Mouse (Mus musculus): ENCODE results near the gene Lrba.
A peak's percentile ranks its signal among the peaks of the same experiment; 100 is the strongest.

The Lrba gene

DNA sequence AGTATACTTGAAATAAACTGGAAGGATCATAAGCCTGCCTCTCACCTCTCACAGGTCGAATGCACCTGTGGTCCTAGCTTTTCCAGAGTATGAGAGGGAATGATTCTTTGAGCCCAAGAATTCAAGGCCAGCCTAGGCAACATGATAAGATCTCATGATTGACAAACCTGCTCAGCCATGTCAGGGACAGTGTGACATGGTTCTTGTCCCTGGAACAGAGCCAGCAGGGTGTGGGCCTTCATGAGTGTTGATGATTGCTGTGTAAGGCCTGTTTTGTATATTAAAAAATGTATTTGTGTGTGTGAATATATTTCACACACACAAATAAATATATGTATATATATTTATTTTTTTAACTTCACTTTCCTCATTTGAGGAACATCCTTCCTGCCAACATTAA is 29.3 kb downstream of the Lrba start:
- DNase-seq (ENCODE audit: low spot score in 2 of 2): no peak

DNA sequence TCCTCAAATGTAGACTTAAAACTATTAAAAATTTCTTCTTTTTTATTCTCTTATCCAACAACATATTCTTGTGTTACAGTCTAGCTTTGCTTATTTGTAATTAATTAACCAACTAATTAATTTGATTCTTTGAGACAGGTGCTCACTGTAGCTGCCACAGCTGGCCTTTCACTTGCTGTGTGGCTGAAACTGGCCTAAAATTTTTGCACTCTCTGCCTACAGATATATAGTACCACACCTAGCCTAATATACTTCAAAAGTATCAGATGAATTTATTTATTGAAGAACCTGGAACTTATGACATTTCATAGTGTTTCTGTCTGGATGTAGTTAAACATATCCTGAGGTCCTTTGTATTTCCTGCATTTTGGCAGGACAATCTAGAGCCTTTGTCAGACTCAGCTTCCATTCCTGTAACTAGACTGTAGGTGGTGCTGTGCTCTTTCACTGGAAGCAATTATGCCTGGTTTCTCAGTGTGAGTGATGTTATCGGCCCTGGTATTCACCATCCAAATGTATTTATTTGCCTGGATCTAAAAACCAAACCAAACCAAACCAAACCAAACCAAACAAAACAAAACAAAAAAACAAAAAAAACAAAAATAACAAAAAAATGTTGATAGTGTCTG is 43.7 kb downstream of the Lrba start:
- peak in 1 of 2 experiments; percentile 10 for DNase-seq (ENCODE audit: low spot score in 2 of 2)

DNA sequence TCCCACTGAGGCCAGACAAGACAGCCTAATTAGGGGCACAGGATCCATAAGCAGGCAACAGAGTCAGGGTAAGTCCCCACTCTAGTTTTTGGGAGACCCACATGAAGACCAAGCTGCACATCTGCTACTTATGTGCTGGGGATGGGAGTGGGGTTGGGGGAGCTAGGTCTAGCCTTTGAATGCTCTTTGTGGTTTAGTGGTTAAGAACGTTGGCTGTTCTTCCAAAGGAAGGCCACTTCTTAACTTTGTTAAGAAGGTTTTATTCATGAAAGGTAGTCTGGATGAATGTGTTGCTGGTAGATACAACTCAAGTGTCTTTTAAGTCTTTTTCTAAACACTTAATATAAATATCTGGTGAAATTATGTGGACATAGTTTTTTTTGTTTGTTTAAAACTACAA is 51.2 kb downstream of the Lrba start:
- DNase-seq (ENCODE audit: low spot score in 2 of 2): no peak

DNA sequence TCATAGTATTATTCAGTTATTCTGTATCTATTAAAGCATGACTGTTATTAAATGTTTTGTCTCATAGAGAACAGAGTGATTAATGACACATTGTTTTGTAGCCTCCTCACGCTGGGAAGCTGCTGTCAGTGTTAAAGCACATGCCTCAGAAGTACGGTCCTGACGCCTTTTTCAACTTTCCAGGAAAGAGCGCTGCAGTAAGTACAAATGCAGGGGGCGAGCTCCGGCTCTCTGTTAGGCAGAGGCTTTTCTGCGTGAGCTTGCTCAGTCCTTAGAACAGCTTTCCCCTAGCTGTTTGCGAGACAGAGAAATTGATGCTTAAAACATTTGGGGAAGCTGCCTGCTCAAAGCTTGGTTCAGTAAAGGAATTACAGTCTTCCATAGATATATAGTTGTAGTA is 66.8 kb downstream of the Lrba start:
- no peak for DNase-seq (ENCODE audit: low spot score in 2 of 2)

DNA sequence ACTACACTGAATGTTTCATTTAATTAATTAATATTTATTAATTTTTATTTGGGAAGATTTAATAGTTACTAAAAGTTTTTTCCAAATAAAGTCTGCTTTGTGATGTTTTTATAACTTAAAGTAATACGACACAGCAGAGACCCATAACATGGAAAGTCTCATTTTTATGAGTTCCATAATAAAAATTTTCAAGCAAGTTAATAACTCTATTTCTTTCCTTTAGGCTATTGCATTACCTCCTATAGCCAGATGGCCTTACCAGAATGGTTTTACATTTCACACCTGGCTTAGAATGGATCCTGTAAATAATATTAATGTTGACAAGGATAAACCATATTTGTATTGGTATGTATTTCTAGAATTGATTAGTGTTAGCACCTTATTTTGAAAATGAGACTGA is 70.4 kb downstream of the Lrba start:
- DNase-seq (ENCODE audit: low spot score in 2 of 2): no peak

DNA sequence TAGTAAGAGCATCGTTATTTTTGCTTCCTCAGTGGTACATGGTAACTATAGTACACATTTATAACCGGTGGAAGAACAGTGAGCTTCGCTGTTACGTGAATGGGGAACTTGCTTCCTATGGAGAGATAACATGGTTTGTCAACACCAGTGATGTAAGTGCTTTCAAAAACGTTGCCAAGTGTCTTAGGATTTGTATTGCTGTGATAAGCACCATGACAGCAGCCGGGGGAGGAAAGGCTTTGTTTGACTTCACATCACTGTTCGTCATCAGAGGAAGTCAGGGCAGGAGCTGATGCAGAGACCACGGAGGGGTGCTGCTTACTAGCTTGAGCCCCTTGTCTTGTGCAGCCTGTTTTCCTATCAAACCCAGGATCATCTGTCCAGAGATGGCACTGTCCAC is 71.7 kb downstream of the Lrba start:
- no peak for DNase-seq (ENCODE audit: low spot score in 2 of 2)

DNA sequence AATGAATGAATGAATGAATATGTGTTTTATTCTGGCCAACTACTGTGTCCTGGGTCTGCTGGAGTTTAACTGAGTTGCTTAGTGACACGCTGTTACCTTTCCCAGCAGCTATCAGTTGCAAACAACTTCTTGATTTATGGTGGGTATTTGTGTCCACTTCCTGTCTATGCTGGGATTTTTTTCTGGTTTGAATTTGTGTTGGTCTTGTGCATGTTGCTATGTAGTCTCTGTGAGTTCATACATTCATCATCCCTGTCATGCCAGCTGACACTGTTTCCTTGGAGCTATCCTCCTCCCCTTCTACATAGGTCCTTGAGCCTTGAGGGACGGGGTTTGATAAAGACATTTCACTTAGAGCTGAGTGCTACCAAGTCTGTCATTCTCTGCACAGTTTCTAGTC is 84.4 kb downstream of the Lrba start:
- DNase-seq (ENCODE audit: low spot score in 2 of 2): no peak

DNA sequence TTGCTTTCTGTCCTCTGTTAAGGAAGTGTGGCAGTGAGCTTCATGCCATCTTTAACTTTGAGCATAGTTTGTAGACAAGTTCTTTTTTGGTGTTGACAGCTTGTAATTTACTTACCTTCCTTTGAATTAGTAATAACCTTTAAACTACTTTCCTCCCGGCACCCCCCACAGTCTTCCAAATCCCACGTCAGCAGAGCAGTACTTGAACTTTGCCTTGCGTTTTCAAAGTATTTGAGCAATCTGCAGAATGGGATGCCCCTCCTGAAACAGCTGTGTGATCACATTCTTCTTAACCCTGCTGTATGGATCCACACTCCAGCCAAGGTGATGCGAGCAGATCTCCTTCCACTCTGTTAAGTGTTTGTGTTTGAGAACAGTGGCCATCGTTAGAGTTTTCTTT is 85.7 kb downstream of the Lrba start:
- no peak for DNase-seq (ENCODE audit: low spot score in 2 of 2)

DNA sequence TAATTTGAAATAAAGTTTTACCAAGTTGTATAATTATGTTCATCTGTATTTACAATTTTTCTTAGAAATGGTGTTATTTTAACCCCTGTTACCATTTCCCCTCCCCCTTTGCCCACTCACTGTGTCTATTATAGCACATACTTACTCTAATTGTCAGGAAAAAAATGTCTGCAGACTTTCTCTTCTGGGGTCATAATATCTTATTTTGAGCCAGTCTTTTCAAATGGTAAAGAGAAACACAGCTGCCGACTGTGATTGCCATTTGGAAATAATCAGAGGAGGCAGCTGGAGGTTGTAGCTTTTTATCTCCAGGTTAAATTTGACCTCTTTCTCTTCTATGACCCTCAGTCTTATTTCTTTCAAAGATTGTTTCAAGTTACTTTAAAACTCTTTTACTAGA is 86.9 kb downstream of the Lrba start:
- DNase-seq (ENCODE audit: low spot score in 2 of 2): no peak

DNA sequence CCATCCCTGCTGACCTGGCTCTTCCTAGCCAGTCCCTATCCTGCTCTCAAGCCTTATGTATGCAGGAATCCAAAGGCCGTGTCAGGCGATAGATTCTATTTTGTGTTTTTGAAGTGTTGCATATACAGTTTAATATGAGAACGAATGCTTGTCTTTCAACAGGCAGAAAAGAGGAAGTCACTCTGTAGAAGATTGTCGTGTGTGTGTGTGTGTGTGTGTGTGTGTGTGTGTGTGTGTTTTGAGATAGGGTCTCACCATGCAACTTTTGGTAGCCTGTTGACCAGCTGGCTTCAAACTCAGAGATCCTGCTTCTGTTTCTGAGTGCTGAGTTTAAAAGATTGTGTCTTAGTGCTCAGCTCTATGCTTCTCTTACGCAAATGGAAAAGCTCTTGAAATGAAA is 93.2 kb downstream of the Lrba start:
- DNase-seq (ENCODE audit: low spot score in 2 of 2): no peak

DNA sequence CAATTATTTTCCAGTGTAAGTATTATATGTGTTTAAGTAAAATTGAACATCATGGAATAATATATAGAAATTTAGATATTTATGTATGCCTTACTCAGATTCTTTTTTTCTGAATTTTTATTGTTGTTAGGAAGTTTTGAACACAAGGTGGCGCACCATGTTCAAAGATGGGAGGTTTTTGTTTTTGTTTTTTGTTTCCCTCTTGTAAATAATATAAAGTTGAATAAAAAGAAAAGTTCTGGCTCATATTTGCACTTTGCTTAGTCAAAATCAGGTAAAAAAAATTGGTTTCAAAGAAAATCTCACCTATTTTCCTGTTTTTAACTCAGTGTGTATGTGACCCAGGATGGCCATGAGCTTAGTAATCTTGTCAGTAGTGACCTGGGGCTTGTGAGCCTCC is 104.1 kb downstream of the Lrba start:
- DNase-seq (ENCODE audit: low spot score in 2 of 2): peak in 1 of 2 experiments; percentile 10

DNA sequence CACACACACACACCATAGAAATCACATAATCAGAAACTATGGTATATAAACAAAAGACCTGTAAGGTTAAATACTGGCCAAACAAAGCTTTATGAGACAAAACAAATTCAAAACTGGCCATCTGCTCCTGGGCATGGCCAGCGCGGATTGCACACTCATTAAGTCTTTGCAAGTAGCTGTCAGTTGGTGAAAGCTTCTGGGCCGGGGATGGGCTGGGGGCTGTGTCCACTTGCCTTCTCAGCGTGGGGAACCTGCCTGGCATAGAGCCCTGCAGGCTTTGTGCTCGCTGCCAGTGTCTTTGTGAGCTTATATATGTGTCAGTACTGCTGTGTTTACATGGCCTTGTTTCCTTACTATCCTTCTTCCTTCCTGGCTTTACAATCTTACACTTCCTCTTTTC is 118.8 kb downstream of the Lrba start:
- DNase-seq (ENCODE audit: low spot score in 2 of 2): peak in 1 of 2 experiments; percentile 16

DNA sequence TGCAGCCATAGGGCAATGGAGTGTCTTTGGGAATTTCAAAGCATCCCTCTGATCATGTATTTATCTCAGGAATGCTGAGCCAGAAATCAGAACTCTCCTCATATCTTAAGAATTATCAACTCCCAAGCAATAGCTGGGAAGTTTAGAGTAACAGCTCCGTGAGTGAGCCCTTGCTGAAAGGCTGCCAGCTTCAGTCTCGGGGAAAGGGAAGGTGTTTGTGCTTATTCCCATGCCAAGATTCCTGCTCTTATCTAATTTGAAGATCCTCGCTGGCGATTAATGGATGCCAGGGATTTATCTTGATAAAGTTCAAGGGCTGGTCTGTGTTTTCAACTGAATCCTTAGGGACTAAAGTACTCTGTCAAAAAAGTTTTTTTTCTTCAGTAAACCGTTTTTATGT is 138.0 kb downstream of the Lrba start:
- no peak for DNase-seq (ENCODE audit: low spot score in 2 of 2)

DNA sequence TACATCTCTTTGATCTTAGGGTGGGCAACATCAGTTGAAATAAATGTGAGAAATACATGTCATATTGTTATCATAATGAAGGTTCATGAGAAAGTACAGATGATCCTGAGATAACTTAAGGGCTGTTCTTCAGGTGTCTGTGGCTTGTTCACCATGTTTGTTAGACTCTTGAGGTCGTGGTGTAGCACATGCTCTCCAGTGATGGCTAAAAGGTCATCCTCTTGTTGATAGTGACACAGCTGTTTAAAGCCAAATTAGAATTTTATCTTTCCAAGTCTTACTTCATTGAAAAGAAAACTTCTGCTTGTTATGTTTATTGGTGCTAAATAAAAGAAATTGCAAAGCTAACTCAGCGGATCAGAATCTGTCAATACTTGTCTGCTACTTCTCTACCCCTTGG is 147.0 kb downstream of the Lrba start:
- DNase-seq (ENCODE audit: low spot score in 2 of 2): no peak

DNA sequence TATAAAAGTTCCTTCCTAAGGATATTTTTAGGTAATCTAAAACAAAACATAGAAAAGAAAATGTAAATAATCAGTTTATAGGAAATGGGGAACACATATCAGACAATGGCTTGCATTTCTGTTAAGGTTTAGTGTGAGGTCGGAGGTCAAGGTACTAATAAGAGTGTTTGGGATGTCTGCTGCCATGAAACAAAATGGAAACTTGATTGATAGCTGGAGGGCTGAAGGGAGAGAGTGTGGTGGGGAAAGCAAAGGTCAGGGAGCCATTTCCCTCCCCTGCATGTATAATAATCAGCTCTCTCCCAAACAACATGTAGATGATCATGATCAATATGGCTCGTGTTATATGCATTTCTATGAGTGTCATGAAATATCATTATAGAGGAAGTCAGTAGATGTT is 150.8 kb downstream of the Lrba start:
- DNase-seq (ENCODE audit: low spot score in 2 of 2): no peak

DNA sequence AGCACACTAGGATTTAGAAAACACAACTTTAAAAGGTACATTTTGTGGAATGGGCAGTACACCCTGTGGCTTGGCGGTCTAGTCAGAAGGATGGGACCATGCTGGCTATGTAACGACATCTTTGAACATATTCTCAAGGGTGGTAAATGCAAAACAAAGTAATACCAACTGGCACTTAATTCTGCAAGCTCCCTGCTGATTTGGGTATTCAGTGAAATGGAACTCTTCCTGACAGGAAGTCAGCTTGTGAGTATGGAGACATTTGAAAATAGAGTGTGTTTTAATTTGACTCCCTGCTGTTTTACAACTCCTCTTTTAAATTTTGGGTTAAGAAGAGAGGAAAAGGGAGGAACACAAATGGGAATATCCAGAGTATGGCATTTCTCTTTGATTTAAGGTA is 158.1 kb downstream of the Lrba start:
- no peak for DNase-seq (ENCODE audit: low spot score in 2 of 2)

DNA sequence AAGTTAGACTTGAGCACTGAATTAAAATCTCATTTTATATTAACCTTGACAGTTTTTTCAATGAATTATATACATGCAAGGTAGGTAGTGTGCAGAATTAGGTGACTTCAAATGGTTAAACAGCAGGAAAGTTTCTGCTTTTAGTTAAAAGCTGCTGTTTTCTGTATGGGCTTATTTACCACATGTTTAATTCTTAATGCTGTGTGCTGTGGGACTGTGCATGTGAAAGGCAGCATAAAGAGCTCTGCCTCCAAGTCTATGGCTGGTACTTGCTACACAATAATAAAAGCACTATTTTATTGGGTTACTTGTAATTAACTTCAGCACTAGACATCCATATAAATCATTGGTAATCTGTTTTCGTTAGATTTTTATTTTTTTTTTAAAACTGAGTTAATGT is 160.6 kb downstream of the Lrba start:
- no peak for DNase-seq (ENCODE audit: low spot score in 2 of 2)

DNA sequence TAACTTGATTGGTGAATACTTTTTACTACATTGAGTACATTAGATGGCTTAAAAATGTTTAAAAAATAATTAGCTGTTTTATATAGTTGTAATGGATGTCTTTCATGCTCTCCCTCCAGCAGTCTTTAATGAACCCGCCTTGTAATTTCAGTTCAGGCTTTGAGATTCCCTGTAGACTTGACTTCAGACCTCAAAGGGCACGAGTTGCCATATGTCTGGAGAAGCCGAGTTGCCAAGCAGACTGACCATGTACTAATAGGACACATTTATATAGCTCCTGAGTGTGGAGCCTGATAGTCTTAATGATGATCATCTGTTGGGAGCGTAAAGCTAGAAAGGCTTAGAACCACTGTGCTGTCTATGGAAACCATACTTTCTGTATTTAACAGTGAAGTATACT is 161.8 kb downstream of the Lrba start:
- no peak for DNase-seq (ENCODE audit: low spot score in 2 of 2)

DNA sequence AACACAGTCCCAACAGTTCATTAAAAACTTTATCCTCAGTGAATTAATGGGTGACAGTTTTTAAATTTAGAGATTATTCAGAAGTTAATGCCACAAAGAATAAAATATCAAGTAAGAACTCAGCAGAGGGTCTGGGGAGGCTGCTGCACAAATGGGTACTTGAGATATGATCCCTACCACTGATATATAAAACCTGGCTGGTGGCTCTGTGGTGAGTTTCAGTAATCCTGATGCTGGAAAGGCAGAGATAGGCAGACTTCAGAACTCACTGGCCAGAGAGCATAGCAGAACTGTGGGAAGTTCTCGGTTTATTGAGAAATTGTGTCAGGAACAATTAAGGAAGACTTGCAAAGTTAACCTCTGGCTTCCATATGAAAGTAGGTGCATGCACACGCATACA is 199.3 kb downstream of the Lrba start:
- DNase-seq (ENCODE audit: low spot score in 2 of 2): no peak

DNA sequence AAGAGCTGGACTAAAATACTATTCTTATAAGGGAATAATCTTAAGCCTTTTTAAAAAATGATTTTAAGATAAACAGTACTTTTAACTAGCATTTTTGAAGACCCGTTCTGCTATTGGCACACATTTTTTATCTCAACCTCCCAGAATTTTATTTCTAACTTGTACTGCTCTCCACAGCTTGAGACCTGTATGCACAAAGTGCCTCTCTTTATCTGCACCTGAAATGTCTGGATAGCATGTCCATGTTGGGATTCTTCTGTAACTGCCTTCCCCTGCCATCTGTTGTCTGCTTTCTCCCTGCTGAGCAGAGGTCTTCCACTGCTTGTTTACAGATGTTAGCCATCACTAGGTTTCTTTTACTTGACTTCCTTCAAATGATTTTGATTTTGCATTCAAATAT is 202.3 kb downstream of the Lrba start:
- no peak for DNase-seq (ENCODE audit: low spot score in 2 of 2)

DNA sequence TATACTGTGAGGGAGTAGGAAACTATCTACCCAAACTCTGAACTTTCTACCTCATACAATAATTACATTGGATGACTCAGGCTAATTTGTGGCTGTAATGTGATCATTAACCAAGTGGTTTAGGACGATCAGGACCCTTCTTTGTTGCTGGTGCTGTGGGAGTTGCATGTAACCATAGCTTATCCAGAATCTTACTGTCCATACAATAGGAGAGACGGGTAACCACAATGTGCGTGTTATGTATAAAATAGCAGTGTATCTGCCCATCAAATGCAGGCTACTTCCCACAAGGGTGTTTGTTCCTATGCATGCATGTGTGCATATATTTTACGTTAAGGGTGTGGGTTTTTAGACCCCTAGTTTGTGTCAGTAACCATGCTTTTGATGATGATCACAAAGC is 219.0 kb downstream of the Lrba start:
- DNase-seq (ENCODE audit: low spot score in 2 of 2): no peak

DNA sequence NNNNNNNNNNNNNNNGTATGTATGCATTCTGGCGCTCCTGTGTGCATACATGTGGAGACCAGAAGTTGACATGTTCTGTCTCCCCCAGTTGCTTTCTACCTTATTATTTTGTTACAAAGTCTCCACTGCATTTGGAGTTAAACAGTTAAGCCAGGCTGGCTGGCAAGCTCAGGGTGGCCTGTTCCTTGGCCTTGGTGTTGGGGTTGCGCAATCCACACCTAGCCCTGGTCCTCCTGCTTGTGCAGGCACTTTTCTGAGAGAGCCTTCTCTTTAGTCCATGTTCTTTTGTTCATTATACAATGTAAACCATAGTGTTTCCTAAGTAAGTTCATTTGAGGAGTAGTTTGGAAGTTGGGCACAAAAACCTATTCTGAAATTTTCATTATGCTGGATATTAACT is 226.7 kb downstream of the Lrba start:
- no peak for DNase-seq (ENCODE audit: low spot score in 2 of 2)

DNA sequence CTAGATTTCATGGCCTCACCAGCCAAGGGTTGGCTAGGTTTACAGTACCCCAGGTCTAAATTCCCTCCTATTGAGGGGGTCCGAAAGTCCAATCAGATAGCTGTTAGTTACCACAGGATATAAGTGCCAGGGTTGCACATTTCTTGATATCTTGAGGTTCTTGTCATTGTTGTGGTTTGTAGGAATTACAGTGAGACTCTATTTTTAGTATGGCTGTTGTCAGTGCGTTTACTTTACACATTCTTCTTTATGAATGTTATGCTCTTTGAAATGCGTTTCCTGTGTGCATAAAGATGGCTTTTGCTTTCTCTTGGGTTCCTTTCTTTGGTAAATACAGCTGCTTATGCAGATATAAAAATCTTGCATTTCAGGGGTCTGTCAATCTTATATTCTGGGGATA is 237.1 kb downstream of the Lrba start:
- no peak for DNase-seq (ENCODE audit: low spot score in 2 of 2)

DNA sequence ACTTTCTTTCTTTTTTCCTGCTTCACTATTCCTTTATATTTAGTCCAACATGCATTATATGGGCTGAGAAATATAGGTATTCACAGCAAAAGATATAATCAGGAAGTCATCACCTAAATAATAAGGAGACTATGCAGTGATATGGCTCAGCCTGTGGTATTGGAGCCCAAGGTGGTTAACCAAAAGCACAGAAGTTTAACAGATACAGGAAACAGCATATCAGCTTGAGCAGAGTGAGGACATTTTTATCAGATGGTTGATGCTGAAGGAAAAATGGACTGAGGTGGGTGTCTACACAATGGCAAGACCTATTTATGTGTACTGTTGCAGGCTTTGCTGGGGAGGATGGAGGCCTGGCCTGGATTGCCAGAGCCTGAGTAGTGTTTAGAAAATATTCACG is 265.5 kb downstream of the Lrba start:
- no peak for DNase-seq (ENCODE audit: low spot score in 2 of 2)

DNA sequence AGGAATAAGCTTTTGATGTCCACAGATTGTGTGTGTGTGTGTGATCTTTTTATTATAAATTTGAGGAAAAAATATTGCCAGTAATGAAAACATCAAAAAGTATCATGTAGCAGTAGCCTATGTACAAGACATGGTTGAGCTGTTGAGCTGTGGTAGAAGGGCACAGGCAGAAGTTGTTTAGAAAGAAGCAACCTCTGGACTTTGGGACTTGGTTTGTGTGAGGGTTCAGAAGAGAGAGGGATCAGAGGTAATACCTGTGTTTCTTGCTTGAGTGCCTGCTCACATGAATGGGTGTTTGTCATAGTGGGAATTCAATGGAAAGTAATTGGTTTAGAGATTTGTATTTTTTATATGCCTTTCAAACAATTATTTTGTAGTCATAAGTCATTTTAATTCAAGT is 276.1 kb downstream of the Lrba start:
- no peak for DNase-seq (ENCODE audit: low spot score in 2 of 2)
